Mouse (Mus musculus): Measurements from ENCODE around the gene Zfp286.

DNA sequence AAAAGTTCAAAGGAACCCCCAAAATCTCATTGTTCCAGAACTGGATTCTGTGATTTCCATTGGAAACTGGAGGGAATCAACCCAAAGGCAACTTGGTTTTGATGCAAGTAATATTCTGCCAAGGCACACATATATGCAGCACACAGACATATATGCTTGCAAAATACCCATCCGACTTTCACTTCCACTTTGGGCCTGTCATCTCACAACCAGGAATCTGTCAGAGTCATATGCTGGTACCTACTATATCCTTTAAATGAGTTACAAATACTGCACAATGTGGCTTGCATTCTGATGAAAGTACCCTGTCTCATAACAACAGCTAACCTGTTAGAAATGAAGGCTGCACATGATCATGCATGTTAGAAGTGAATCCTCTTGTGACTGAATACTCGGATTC, 18.7 kb upstream of the Zfp286 start:
- TF ChIP-seq CTCF (IDR thresholded peaks at IDR 0.05; ENCODE audit: extremely low read depth, insufficient read depth, low read length) (no peak), POLR2A (IDR thresholded peaks at IDR 0.05; ENCODE audit: extremely low read depth, insufficient read depth, low read length) (no peak)
